Mouse (Mus musculus) cerebellum, adult 2 months (tissue): ENCODE data around the gene Timp4. TPM values are rescaled to one million over a fixed set of nuclear protein-coding genes. Genes with fewer than 3 reads are reported as not detected.

Experiments
- DNase-seq, 2 experiments: peaks; one replicate each; pipeline ENCODE4 v3.0.0; 2021
- H3K27ac ChIP-seq: fragments of 200-500 bp; 2 replicates; pipeline ENCODE4 v1.5.1; 2012; ENCODE audit warnings: low read length, control low read depth, inconsistent platforms; ENCODE audit not compliant: insufficient read depth
- H3K27me3 ChIP-seq: fragments of 200-500 bp; 2 replicates; pipeline ENCODE4 v1.6.1; 2012; ENCODE audit warnings: inconsistent platforms, mild to moderate bottlenecking, low read length, moderate library complexity; ENCODE audit not compliant: control insufficient read depth, insufficient read depth
- H3K4me1 ChIP-seq: fragments of 200-500 bp; 2 replicates; pipeline ENCODE4 v1.6.1; 2011; ENCODE audit warnings: low read length; ENCODE audit not compliant: control insufficient read depth, insufficient read depth
- H3K4me3 ChIP-seq: fragments of 200-500 bp; replicated peaks from 2 replicates; pipeline ENCODE3; 2011; ENCODE audit warnings: mild to moderate bottlenecking, low read depth, low read length, control low read depth; ENCODE audit not compliant: insufficient read depth
- CTCF ChIP-seq: fragments of 200-500 bp; IDR thresholded peaks from 2 replicates; pipeline ENCODE4 v1.5.1; 2011; ENCODE audit warnings: low read depth, mild to moderate bottlenecking, control low read depth, low read length, moderate library complexity, borderline replicate concordance; ENCODE audit not compliant: insufficient read depth
- POLR2A ChIP-seq: fragments of 200-500 bp; IDR thresholded peaks from 2 replicates; pipeline ENCODE4 v1.6.1; 2011; ENCODE audit warnings: low read length, control low read depth, borderline replicate concordance; ENCODE audit not compliant: insufficient read depth
- WGBS: fragments of 180-500 bp; shearing (Covaris S2); methylation state at CpG from one replicate; pipeline ENCODE4 v1.1.7; 2018; 5-methylcytosine and 5-hydroxymethylcytosine counted together
- polyA plus RNA-seq: library from polyadenylated mRNA; depleted of rRNA; stranded (reverse); fragments of >200 nt; gene quantifications from 2 replicates; pipeline ENCODE4 v1.2.3, GENCODE M21; 2012

The Timp4 gene
- polyA plus RNA-seq, 1 experiment = 111 TPM

DNA sequence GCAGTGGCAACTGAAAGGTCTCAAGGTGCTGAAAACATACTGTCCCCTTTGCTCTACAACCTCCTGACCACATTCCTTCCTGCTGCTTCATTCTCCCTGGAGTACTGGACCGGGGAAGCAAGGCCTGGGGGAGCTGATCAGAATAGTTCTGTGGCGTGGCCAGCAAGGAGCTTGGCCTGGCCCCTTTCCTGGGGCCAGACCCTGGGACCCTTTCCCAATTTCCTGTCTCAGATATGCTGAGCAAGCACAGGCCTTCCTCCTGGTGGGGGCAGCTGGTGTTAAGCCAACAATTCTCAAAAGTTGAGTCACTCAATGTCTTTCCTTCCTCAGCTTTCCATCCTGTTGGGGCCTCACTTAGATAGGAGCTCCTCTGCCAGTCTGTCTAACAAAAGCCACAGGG, 18.1 kb upstream of the Timp4 start:
- WGBS = 51% methylated on average over 2 of the region's 2 CpGs
- Histone ChIP-seq H3K4me3 (no peak overlapping the region), H3K27me3 (no peaks in the 10 kb centered on the region), H3K4me1 (peaks cover 15% of the 10 kb centered on the region; the same call in 1 of the 2 replicates), H3K27ac (no peak overlapping the region)
- no peak for TF ChIP-seq POLR2A
- no peak for TF ChIP-seq CTCF
- no peak for DNase-seq

- TF ChIP-seq POLR2A (no peak), CTCF (no peak)
- Histone ChIP-seq H3K4me3 (no peak overlapping the region), H3K27me3 (no peaks in the 10 kb centered on the region), H3K4me1 (peaks cover 15% of the 10 kb centered on the region; the same call in 1 of the 2 replicates), H3K27ac (no peak overlapping the region)
- no peak for DNase-seq
- 86% methylated on average over 5 of the region's 5 CpGs for WGBS
These were observed 17.6 kb upstream of the Timp4 start for GRCm38 (mm10) chr6:115269561-115269960.

GRCm38 (mm10) chr6:115268551-115269385, 16.8 kb upstream of the Timp4 start:
- Histone ChIP-seq H3K27me3 (no peaks in the 10 kb centered on the region), H3K4me1 (peaks cover 15% of the 10 kb centered on the region; the same call in 1 of the 2 replicates), H3K27ac (no peak overlapping the region), H3K4me3 (no peak overlapping the region)
- DNase-seq = no peak
- no peak for TF ChIP-seq CTCF
- no peak for TF ChIP-seq POLR2A
- WGBS = 89% methylated on average over 10 of the region's 10 CpGs

DNA sequence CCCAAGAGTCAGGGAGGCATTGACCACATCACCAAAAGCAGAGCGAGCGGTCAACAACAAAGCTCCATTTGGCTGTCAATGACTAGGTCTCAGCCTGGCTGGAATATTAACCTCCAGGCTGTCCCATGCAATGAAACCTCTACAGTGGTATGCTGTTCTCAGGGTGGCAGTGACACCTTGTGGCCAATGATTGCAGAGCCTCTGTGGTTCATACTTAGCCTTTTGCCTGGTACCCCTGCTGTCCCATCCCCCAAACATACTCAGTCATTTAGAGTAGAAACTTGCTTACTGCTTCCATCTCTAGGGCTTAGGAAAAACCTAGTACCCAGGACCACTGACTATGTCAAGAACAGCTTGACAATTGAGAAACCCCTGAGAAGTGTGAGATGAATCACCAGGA, 15.9 kb upstream of the Timp4 start:
- H3K27me3 ChIP-seq = no peaks in the 10 kb centered on the region
- WGBS = 6% methylated on average over 2 of the region's 2 CpGs
- H3K4me1 ChIP-seq = peaks cover 15% of the 10 kb centered on the region; the same call in 1 of the 2 replicates
- H3K4me3 ChIP-seq = no peak overlapping the region
- peak; percentile 83 to 89 for DNase-seq
- TF ChIP-seq CTCF = peak; percentile 98
- no peak for TF ChIP-seq POLR2A
- no peak overlapping the region for H3K27ac ChIP-seq

DNA sequence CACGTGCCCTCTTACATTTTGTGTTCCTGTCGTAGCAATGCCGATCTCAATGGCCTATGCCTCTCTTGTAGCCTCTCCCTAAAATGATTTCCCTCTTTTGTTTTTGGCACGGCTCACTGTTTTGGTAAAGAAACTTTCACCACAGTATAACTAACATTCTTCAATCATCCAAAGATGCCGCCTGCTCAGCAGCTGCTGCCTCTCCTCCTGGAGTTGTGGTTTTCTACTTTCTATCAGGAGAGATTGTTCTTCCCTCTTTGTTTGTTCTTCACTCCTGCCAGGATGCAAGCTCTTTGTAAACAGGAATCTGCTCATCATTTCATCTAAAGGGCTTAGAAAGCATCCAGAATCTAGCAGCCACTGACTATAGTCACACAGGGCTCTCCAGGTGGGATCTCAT, 14.8 kb upstream of the Timp4 start:
- Histone ChIP-seq H3K4me3 (no peak overlapping the region), H3K27ac (no peak overlapping the region), H3K4me1 (peaks cover 9% of the 10 kb centered on the region; the same call in 1 of the 2 replicates), H3K27me3 (no peaks in the 10 kb centered on the region)
- TF ChIP-seq CTCF = no peak
- no peak for TF ChIP-seq POLR2A
- 87% methylated on average over 5 of the region's 5 CpGs for WGBS
- DNase-seq = no peak

- Histone ChIP-seq H3K4me1 (peaks cover 3% of the 10 kb centered on the region; the same call in 1 of the 2 replicates), H3K27ac (no peak overlapping the region), H3K4me3 (no peak overlapping the region), H3K27me3 (no peaks in the 10 kb centered on the region)
- DNase-seq = peak; percentile 57 to 73
- TF ChIP-seq POLR2A (no peak), CTCF (no peak)
- WGBS = 23% methylated on average over 3 of the region's 3 CpGs
These were observed 8.5 kb upstream of the Timp4 start for GRCm38 (mm10) chr6:115260507-115260906.

DNA sequence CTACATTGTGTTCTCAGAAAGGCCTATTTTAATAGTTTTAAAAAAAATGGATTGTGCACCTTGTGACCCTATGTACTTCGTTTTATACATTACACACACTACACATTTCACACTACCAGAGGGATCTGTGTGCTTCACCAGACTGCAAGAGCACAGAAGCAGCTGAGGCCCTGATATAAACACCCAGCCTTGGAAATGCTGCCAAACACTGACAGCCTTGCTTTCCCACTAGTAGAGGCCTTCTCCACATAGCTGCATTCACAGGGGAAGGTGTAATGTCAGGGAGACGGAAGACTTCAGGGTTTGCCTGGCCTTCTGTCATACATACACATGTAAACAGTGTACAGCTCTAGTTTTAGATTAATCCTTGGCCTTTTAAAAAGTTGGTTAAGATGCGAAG, 3.2 kb upstream of the Timp4 start:
- no peak overlapping the region for H3K27ac ChIP-seq

GRCm38 (mm10) chr6:115251531-115251985, 447 bp downstream of the Timp4 start:
- 38% methylated on average over 13 of the region's 13 CpGs for WGBS
- TF ChIP-seq POLR2A = 0 out of 2 replicates have a peak, but pooled peaks have one; percentile 24
- no peak for TF ChIP-seq CTCF
- DNase-seq = no peak
- Histone ChIP-seq H3K4me1 (peaks cover 8% of the 10 kb centered on the region; the same call in 1 of the 2 replicates), H3K27ac (peak overlapping the region; percentile 18; the same call in 1 of the 2 replicates), H3K4me3 (peak overlapping the region; percentile 2), H3K27me3 (no peaks in the 10 kb centered on the region)

More for the DNA sequence above, 3.2 kb upstream of the Timp4 start:
- 88% methylated on average over 3 of the region's 3 CpGs for WGBS
- no peak for DNase-seq
- Histone ChIP-seq H3K4me1 (peaks cover 11% of the 10 kb centered on the region; the same call in 1 of the 2 replicates), H3K27me3 (no peaks in the 10 kb centered on the region), H3K4me3 (no peak overlapping the region)
- TF ChIP-seq POLR2A = no peak
- no peak for TF ChIP-seq CTCF
